Mouse (Mus musculus) cerebellum, postnatal 10 days (tissue): ENCODE data around the gene Hnrnpdl.

Source experiments
- DNase-seq, 2 experiments: peaks; one replicate each; pipeline ENCODE4 v3.0.0; 2021; ENCODE audit warnings: mixed read lengths in 2 of 2

The Hnrnpdl gene

GRCm38 (mm10) chr5:100046096-100046495 is 6.6 kb upstream of the Hnrnpdl start:
- peak; percentile 47 to 62 for DNase-seq

- no peak for DNase-seq
Observed at GRCm38 (mm10) chr5:100044621-100045020, 5.2 kb upstream of the Hnrnpdl start.

GRCm38 (mm10) chr5:100044030-100044429 is 4.6 kb upstream of the Hnrnpdl start:
- DNase-seq, result no peak

- DNase-seq, result peak; percentile 82 to 83
Observed at GRCm38 (mm10) chr5:100043361-100043760, 3.9 kb upstream of the Hnrnpdl start.

GRCm38 (mm10) chr5:100042467-100042866 is 3.0 kb upstream of the Hnrnpdl start:
- DNase-seq, result no peak

- DNase-seq, result no peak
Observed at GRCm38 (mm10) chr5:100041272-100041671, 1.8 kb upstream of the Hnrnpdl start.

GRCm38 (mm10) chr5:100040281-100040784 is 869 bp upstream of the Hnrnpdl start:
- peak; percentile 53 to 62 for DNase-seq

GRCm38 (mm10) chr5:100038714-100039601 is 506 bp downstream of the Hnrnpdl start:
- peak; percentile 99 for DNase-seq

- DNase-seq, result peak; percentile 97
Observed at GRCm38 (mm10) chr5:100037965-100038713, 1.3 kb downstream of the Hnrnpdl start.

GRCm38 (mm10) chr5:100036681-100037080 is 2.8 kb downstream of the Hnrnpdl start:
- DNase-seq, result peak; percentile 31 to 33

- peak; percentile 40 to 47 for DNase-seq
Observed at GRCm38 (mm10) chr5:100035950-100036349, 3.5 kb downstream of the Hnrnpdl start.

- DNase-seq, result peak in 1 of 2 experiments; percentile 13
Observed at GRCm38 (mm10) chr5:100032646-100033045, 6.8 kb downstream of the Hnrnpdl start.

GRCm38 (mm10) chr5:100032107-100032506 is 7.4 kb downstream of the Hnrnpdl start:
- DNase-seq, result peak in 1 of 2 experiments; percentile 10

GRCm38 (mm10) chr5:100030069-100030468 is 9.4 kb downstream of the Hnrnpdl start:
- DNase-seq, result peak; percentile 28 to 32

- DNase-seq, result no peak
Observed at GRCm38 (mm10) chr5:100024868-100025267, 14.6 kb downstream of the Hnrnpdl start.

GRCm38 (mm10) chr5:100024403-100024802 is 15.1 kb downstream of the Hnrnpdl start:
- peak; percentile 69 to 72 for DNase-seq

GRCm38 (mm10) chr5:100020089-100020488 is 19.4 kb downstream of the Hnrnpdl start:
- DNase-seq, result no peak

- DNase-seq, result no peak
Observed at GRCm38 (mm10) chr5:100012599-100012998, 26.9 kb downstream of the Hnrnpdl start.

GRCm38 (mm10) chr5:100008485-100008884 is 31.0 kb downstream of the Hnrnpdl start:
- no peak for DNase-seq

GRCm38 (mm10) chr5:100007040-100007375 is 32.5 kb downstream of the Hnrnpdl start:
- DNase-seq, result no peak

GRCm38 (mm10) chr5:100006324-100007039 is 33.0 kb downstream of the Hnrnpdl start:
- DNase-seq, result no peak

GRCm38 (mm10) chr5:100005896-100006295 is 33.6 kb downstream of the Hnrnpdl start:
- no peak for DNase-seq

GRCm38 (mm10) chr5:100005431-100005830 is 34.0 kb downstream of the Hnrnpdl start:
- no peak for DNase-seq
